Mouse (Mus musculus) granulocyte monocyte progenitor cell, adult 5-6 weeks (primary cell): Measurements from ENCODE around the gene Lrrc42. TPM values are rescaled to one million over a fixed set of nuclear protein-coding genes. Genes with fewer than 3 reads are reported as not detected.

Source experiments
- ATAC-seq: replicated peaks from 2 replicates; pipeline ENCODE4 v1.8.0; 2016; ENCODE audit warnings: mild to moderate bottlenecking, moderate TSS enrichment, inconsistent platforms; ENCODE audit not compliant: poor library complexity, severe bottlenecking
- total RNA-seq, 2 experiments: library from RNA; stranded (forward) in 1 of 2; stranded (reverse) in 1 of 2; fragments of 200-712, 200-1000 nt in 1 of 2; fragments of >200 nt in 1 of 2; fragmentation: Nextera tagmentation in 1 of 2; gene quantifications; 2 replicates each; pipeline ENCODE4 v1.2.3; 2014 to 2017

Gene Lrrc42
- total RNA-seq, 2 experiments from 2014 or later, result 4.7 to 20.4 TPM

DNA sequence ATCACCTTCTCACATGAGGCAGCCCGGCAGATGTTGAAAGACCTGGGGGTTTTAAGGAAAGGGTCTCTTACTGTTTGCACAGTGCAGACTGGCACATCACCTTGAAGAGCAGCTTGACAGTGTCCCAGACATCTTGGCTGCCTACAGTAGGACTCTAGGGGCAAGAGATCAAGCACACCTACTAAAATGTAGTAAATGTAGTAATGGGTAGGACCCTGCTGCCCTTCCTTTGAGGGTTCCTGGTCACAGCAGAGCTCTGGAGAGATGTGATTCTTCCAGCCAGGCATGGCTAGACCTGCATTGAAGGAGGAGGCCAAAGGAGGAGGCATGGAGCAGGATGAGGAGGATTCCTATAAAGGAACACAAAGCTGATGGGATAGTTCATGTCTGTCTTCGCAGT, 46.3 kb downstream of the Lrrc42 start:
- no peak for ATAC-seq

DNA sequence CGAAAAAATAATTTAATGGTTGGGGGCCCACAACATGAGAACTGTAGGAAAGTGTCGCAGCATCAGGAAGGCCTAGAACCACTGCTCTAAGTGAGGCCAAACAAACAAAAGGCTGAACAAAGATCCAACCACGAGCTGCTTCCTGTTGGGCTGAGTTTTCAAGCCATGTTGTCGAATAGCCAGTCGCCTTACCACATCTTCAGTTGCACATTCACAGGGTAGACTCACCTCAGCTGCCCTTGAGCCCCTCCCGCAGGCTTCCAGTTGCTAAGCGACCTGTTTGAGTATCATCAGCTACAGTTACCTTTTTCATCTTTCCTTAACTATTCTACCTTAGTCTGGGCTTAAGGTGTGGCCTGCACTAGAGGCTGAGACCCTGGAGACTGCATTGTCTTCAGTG, 50.3 kb downstream of the Lrrc42 start:
- no peak for ATAC-seq

DNA sequence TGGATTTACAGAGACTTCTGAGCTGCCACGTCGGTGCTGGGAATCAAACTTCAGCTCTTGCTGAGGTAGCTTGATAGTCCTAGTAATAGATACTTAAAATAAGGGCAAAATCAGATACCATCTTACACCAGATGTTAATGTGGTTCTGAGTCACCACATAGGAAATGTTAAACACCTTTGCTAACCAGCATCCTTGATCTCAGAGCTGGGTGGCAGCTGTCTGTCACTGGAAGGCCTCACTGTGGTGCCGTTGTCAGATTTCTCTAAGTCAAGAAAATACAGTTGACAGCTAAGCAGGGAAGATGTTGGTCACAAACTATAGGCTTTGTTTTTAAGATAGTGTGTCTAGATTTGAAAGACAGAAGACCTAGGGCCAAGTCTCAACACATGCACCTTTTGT, 51.6 kb downstream of the Lrrc42 start:
- ATAC-seq, result no peak

GRCm38 (mm10) chr4:107198072-107198471, 55.3 kb downstream of the Lrrc42 start:
- no peak for ATAC-seq

DNA sequence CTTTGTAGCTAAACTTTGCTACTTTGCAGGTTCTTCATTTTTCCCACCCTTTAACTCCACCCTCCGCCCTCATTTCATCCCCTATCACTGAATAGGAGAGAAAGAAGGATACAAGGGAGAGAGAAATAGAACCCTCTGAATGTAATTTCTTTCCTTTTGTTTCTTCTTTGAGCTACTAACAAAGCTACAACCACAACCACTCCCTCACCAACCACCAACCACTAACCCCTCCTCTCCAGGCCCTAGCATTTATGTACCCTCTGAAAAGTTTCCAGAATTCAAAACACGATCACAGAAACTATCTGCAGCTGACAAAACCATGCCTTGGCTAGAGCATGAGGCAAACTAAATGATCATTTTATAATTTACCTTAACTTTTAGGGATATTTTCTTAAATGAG, 56.9 kb downstream of the Lrrc42 start:
- ATAC-seq, result no peak

DNA sequence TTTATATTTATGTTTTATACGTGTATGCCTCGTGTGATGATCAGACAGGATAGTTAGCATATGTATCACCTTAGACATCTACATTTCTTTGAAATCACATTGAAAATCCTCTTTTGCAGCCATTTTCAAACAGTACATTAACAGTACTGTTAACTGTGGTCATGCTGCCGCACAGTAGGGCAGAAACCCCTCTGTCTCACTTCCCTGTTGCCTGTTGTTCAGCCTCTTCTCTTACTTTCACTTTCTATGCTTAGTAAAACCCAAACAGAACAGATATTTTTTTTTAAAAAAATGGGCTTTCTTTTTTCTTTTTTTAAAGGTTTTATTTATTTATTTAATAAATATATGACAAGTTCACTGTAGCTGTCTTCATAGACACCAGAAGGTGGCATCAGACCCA, 59.5 kb downstream of the Lrrc42 start:
- peak; percentile 63; the same call in 1 of the 2 replicates for ATAC-seq

GRCm38 (mm10) chr4:107185703-107186102, 67.6 kb downstream of the Lrrc42 start:
- ATAC-seq, result no peak

Other genes with a start within 250 kb of the Lrrc42 start
- gene Mrpl37, start 186.7 kb downstream of the Lrrc42 start, total RNA-seq (2014; fragmentation: Nextera tagmentation), result 78.5 and 105 TPM in 2 replicates
- gene Mrpl37, start 186.7 kb downstream of the Lrrc42 start, total RNA-seq (2017), result 56.6 and 61.0 TPM in 2 replicates
- 8.8 and 10.4 TPM in 2 replicates for gene Cyb5rl, start 186.5 kb downstream of the Lrrc42 start, total RNA-seq (2014; fragmentation: Nextera tagmentation)
- 7.2 and 10.9 TPM in 2 replicates for gene Cyb5rl, start 186.5 kb downstream of the Lrrc42 start, total RNA-seq (2017)
- not detected in 2 replicates for gene Cdcp2, start 156.6 kb downstream of the Lrrc42 start, total RNA-seq (2014; fragmentation: Nextera tagmentation)
- gene Cdcp2, start 156.6 kb downstream of the Lrrc42 start, total RNA-seq (2017), result not detected in 2 replicates
- gene Tmem59, start 75.1 kb downstream of the Lrrc42 start, total RNA-seq (2014; fragmentation: Nextera tagmentation), result 154 and 171 TPM in 2 replicates
- 140 and 182 TPM in 2 replicates for gene Tmem59, start 75.1 kb downstream of the Lrrc42 start, total RNA-seq (2017)
- gene Tceanc2, start 74.4 kb downstream of the Lrrc42 start, total RNA-seq (2014; fragmentation: Nextera tagmentation), result 17.6 and 36.5 TPM in 2 replicates
- gene Tceanc2, start 74.4 kb downstream of the Lrrc42 start, total RNA-seq (2017), result 23.3 and 28.8 TPM in 2 replicates
- gene Ldlrad1, start 44.4 kb downstream of the Lrrc42 start, total RNA-seq (2014; fragmentation: Nextera tagmentation), result not detected in 2 replicates
- not detected in 2 replicates for gene Ldlrad1, start 44.4 kb downstream of the Lrrc42 start, total RNA-seq (2017)
- 7.8 and 18.0 TPM in 2 replicates for gene Hspb11, start 61 bp upstream of the Lrrc42 start, total RNA-seq (2014; fragmentation: Nextera tagmentation)
- gene Hspb11, start 61 bp upstream of the Lrrc42 start, total RNA-seq (2017), result 7.9 and 14.2 TPM in 2 replicates
- not detected in 2 replicates for gene Dio1, start 53.6 kb upstream of the Lrrc42 start, total RNA-seq (2014; fragmentation: Nextera tagmentation)
- gene Dio1, start 53.6 kb upstream of the Lrrc42 start, total RNA-seq (2017), result not detected in 2 replicates
- gene Yipf1, start 60.8 kb upstream of the Lrrc42 start, total RNA-seq (2014; fragmentation: Nextera tagmentation), result 44.1 and 53.5 TPM in 2 replicates
- gene Yipf1, start 60.8 kb upstream of the Lrrc42 start, total RNA-seq (2017), result 32.0 and 38.8 TPM in 2 replicates
- 43.5 and 56.0 TPM in 2 replicates for gene Ndc1, start 114.3 kb upstream of the Lrrc42 start, total RNA-seq (2014; fragmentation: Nextera tagmentation)
- 96.2 and 181 TPM in 2 replicates for gene Ndc1, start 114.3 kb upstream of the Lrrc42 start, total RNA-seq (2017)
- gene Glis1, start 181.1 kb upstream of the Lrrc42 start, total RNA-seq (2014; fragmentation: Nextera tagmentation), result not detected in 2 replicates
- gene Glis1, start 181.1 kb upstream of the Lrrc42 start, total RNA-seq (2017), result not detected in 2 replicates